Mouse (Mus musculus) embryo, embryonic 11 days (tissue): ENCODE measurements around the gene Ctps2.

Experiments used
- DNase-seq: peaks from one replicate; pipeline ENCODE4 v3.0.0-alpha.2; 2015

The Ctps2 gene

DNA sequence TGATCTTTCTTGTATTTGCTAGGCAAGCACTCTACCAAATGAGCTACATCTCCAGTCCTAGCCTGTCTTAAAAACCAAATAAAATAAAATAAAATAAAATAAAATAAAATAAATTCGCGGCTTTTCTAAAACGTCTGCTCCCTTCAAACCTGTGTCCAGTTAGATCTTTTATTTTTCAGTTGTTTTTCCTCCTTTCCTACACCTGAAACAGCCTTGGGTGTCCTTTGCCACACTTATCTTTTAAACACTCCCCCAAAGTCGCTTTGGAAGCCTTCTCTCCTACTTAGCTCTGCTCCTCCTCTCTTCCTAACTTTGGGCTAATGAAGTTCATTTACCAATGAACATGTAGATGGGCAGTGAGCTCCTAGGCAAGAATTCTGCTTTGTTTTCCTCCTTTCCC is at the start of gene Ctps2:
Gene Ctps2 (plus strand): TSS at position 301 of the 400 bp plus-strand sequence.
- no peak for DNase-seq

DNA sequence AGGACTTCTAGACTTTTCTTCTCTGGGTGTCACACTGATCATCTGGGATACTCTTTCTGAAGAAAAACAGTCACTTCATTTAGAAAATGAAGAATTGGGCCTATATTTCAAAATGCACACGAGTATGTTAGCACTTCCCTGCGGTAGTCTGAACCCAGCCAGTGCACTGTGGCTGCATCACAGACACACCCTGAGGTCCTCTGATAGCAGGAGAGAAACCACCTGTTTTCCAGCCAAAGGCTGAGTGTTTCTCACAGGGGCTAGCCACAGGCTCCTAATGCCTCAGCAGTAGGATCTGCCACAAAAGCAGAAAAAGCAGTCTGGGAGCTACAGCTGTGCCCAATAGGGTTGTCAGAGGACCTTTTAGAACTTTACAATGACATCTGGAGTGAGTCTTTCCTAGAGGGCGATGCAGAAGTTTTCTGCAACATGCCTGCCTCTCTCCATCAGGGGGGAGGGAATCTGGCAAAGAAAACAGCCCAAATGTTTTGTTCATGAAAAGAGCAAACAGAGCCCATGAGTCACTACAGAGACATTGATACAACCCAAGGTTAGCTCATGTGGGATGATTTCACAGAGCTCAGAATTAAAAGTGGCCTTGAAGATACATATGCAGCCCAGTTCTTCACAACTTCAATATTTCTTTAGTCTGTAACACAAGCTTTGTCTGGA is 32.6 kb upstream of the Ctps2 start:
- no peak for DNase-seq

DNA sequence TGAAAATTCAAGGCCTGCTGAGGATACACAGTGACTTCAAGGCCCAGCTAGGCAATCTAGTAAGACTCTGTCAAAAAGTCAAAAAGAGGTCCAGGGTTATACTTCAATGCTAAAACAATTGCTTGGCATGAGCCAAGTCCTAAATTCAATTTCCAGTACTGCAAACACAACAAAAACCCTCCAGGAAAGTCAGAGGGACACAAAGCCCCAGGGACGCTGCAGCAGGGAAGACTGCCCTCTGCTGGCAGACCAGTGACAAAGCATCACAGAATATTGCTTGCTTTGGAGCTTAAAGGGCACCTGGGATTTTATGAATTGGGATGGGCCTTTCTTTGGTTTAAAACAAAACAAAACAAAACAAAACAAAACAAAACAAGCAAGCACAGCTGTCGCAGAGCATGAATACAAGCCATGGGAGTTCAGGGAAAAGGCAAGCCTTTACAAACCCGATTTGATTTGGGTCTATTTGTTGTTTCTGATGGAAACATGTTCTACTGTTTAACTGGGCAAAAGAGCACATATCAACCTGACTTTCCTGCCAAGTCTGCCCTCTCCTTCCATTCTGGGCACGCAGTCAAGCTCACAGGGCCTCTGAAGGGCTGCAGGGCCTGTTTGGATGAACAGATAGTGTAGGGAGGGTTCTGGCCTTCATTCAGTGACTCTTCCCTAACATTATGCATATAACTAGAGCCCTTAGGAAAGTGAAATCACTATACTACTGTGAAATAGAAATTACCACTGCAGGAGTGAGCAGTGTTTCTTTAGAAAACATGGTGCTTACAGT is 29.1 kb upstream of the Ctps2 start:
- DNase-seq = peak; percentile 29

DNA sequence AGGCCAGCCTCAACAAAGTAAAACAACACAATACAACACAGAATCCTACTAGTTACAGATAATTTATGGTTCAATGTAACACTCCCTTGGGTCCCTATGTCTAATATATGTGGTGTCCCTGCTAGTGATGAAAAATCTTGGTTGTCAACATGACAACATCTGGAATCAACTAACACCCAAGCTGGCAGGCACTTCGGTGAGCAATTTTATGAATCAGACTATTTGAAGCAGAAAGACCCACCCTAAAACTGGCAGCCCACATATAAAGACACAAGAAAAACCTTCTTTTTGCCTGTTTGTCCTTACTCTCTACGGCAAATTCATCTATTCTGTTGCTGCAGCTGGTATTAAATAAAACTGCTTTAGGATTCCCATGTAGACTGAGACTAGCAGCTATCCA is 27.3 kb upstream of the Ctps2 start:
- DNase-seq = no peak

DNA sequence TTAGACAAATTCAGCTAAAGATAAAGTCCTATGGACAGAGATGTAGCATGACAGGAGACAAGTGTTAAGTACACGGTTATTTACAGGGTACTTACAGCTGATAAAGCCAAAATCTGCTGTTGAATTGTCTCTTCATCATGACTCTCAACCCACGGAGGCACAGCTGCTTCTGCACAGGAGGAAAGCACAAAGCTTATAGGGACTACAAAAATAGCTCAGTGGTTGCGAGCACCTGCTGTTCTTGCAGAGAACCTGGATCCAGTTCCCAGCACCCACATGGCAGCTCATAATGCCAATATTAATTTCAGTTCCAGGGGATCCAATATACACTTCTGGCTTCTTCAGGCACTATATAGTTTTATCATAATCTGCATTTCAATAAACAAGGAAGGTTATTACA is 22.8 kb upstream of the Ctps2 start:
- DNase-seq = no peak

DNA sequence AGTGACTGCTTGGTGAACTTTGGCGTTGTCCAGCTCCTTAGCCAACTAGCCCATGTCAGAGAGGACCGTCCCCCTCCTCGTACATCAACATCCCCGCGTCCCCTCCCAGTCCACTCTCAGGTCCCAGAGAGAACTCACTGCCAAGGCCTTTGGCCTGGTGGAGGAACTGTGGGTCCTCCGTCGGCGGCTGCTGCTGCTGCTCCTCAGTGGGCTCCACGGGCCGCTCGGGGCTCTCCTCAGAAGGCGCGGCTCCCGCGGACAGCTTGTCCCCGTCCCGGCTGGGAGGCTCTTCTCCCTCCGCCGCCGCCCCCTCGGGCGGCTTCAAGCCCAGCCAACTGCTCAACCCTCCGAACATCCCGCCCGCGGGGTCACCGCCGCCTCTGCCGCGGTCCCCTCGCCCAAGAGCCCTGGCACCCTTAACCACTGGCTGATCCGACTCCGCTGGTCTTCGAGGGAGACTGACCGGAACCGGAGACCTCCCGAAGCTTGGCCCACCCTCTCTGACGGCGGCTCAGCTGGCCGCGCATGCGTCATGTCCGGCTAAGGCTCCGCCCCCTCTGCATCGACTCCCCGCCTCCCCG is 13.0 kb upstream of the Ctps2 start, which contains the start of gene Syap1:
Gene Syap1 (minus strand): TSS at position 517 of the 581 bp plus-strand sequence.
- peak; percentile 87 for DNase-seq

DNA sequence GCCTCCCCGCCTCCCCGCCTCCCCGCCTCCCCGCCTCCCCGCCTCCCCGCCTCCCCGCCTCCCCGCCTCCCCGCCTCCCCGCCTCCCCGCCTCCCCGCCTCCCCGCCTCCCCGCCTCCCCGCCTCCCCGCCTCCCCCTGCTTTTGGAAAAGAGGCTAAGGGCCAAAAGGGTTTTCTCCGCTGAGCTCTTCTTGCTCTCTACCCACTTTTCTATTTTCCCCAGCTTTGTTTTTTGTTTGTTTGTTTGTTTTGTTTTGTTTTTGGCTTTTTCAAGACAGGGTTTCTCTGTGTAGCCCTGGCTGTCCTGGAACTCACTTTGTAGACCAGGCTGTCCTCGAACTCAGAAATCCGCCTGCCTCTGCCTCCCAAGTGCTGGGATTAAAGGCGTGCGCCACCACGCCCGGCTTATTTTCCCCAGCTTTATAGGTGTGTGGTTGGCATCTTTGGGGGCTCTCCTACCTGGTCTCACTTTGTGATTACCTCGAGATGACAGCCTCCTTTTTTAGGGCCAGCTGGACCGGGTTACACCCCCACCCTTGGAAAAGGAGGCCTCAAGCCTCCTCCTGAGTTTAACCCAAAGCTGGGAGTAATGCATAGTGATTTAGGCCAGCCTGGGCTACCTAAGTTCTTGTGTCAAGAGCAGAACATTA is 12.3 kb upstream of the Ctps2 start:
- peak; percentile 28 for DNase-seq

DNA sequence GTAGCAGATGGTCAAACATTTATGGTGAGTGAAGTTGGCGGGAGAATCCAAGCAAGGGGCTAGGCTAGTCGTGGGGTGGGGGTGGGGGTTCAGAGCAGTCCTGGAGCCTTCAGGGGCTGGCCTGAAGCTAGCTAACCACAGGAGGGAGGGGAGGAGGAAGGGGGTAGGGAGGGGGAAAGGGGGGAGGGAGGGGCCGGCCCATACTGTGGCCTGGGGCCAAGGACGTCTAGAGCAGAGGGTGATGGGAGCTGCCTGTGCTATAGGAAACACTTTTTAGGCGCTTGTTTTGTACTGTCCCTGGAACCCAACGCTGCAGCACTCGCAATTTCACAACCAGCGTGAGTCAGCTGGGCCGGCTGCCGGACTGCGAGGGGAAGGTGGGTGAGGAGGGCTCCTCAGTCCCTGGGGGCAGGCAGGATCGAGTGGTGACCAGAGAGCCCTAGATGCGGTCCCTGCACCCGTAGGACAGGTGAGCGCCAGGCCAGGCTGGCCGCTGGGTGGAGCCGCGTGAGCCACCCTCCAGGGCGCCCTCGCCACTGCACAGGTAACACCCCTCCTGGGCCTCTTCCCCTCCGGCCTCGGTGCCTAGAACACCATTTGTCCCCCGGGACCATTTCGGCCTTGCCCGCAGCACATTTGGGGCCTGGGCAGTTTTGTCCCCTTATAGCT is 467 bp downstream of the Ctps2 start:
- peak; percentile 73 for DNase-seq

DNA sequence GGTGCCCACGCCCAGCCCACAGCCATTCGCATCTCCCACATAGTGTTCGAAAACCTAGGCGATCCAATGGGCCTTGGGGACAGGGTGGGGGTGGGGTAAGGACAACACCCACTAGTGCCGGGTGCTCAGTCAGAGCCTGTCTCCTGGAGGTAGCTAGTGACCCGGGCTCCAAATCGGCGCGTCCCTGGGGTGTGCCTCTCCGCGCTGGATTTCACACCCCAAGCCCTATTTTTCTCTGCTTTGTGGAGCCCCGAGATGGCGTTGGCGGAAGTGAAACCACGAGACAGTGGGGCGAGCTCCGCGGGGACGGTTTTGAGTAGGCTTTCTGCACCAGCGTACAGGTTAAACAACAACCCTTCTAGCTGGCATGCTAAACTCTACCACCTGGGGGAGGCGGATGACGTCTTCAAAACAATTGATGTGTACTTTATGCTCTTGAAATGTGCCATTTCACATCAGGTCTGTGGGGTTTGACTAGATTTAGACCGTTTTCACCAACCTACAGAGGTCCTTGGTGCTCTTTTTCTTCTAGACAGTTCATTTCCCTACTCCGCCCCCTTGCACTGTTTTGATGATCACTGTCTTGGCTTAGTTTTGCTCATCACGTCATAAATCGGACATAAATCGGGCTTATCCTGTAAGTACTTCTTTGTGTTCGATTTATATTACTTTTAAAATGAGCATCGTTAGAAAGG is 1.1 kb downstream of the Ctps2 start:
- DNase-seq = peak; percentile 22

DNA sequence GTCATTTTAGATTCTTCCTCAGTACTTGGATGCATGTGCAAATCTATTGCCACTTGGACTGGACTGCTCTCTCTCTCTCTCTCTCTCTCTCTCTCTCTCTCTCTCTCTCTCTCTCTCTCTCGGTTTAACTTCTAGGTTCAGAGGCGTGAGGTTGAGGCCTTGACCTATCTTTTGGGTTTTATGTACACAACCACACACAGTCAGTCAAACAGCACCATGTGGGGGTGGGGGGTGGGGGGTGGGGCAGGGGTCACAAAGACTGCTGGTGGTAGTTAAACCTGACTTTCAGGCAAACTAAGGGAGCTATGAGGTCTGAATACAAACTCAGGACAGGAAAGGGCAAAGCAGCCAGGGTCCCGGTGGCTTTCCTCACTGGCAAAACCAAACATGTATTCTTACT is 6.5 kb downstream of the Ctps2 start:
- DNase-seq = no peak

DNA sequence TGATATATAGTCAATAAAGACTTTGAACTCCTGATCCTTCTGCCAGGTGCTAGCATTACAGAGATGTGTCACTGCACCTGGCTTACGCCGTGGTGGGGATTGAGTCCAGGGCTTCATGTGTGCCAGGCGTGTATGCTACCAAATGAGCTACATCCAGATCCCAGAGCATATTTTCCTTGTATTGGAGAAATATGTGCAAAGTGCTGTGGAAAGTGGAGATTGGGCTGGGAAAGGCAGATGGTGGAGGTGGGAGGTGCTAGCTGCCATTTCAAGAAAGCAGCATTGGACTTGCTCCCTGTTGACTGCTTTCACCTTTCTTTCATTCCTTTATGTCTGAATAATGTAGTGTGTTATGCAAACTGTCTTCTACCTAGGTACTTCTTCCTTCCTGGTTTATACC is 12.6 kb downstream of the Ctps2 start:
- DNase-seq = no peak

DNA sequence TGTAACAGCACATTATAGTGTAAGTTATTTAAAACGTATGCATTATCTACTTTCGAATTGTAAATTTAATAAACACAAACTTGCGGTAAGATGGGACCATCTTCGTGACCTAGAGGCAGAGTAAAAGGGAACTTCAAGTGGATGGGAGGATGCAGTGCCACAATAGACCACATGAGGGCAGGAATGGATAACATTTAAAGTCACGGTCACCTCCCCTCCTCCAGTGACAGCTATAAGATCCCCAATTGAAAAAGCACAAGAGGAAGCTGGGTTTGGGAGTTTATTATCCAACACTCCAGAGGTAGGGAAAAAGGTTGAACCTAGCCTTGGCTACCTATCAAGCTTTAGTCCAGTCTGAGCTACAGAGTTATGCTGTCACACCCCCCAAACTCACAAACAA is 14.7 kb downstream of the Ctps2 start:
- DNase-seq = peak; percentile 46

DNA sequence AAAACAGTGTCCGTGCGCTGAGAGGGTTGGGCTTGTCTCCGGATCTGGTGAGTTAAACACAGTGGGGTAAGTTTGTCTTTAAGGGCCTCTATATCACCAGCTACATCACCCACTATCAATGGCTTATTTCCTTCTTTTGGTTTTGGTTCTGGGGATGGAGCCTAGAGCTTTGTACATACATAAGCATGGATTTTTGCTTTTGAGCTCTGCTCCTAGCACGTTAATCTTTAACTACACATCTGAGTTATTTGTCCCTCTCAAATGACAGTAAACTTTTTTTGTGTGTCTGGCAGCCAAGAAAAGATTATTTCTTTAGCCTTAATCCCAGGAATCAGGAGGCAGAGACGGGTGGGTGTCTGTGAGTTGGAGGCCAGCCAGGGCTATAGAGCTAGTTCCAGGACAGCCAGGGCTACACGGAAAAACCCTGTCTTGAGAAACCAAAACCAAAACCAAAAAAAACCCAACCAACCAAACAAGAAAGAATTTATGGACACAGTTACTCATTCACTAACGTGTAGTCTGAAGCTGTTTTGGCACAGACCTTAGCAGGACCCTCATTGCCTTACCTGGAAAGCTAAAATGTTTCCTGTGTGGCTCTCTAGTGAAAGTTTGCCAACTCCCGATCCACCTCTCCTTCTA is 20.6 kb downstream of the Ctps2 start:
- DNase-seq = no peak

DNA sequence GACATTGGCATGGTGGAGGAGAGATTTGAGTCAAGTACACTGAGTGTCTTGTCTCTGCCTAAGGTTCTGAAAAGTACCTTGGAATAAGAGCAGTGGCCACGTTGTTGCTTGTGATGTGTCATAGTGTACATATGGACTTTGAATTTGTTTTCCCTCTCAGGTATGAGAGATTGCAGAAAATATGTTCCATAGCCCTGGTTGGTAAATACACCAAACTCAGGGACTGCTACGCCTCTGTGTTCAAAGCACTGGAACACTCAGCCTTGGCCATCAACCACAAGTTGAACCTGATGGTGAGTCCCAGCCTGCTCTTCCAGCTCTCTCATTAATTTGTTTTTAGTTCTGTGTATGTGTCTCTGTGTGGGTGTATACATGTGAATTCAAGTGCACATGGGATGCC is 30.4 kb downstream of the Ctps2 start:
- DNase-seq = no peak

DNA sequence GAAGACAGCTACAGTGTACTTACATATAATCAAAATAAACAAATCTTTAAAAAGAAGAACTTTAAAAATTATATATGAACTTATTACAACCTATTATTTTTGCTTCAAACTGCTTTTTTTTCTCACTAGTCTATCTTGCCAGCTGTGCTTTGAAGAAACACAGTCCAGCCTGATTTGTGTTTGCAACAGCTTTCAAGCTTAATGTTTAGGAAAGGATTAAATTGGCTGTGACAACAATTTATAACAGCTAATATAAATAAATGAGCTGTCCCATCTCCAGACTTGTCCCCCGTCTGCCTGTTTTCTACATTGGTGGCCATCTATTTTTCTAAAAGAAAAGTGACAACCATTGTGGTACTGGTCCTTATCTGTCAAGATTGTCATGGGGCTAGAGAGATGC is 41.0 kb downstream of the Ctps2 start:
- DNase-seq = no peak

DNA sequence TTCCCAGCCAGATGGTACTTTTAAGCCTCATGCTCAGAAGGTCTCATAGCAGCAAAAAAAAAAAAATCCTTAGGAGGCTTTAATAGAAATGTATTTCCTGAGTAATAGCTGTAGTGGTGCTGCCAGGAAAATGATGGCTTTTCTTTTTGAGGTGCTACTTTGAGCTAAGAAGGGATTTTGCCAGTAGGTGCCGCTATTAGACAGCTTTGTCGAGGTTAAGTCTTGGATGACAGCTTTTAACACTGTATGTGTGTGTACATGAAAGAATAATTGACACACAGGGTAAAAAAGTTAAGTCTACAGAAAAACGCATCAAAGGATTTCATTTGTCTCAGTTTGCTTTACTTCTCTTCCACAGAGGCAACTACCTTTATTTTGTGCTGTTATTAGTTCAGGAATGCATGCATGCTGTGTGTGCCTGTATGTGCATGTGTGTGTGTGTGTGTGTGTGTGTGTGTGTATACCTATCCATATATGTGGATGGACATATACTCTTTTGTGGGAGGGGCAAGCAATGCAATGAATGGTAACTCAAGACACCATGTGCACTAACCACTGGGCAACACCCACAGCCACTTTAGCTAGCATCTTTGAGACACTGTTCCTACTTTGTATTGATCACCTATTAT is 48.9 kb downstream of the Ctps2 start:
- DNase-seq = peak; percentile 49

DNA sequence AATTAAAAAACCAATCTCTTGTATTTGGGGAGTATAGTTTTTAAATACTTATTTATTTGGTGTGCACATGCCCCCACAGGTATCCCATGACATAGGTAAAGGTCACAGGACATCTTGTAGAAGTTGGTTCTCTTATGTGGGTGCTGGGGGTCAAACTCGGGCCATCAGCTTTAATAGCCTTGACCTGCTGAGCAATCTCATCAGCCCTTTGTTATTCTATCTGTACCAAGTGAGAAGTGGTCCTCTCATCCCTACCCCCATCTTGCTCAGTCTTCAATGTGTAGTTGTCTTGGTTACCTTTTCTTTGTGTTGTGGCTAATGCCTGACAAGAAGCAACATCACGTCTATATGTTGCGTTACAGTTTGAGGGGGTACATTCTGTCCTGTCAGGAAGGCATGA is 56.9 kb downstream of the Ctps2 start:
- DNase-seq = no peak

DNA sequence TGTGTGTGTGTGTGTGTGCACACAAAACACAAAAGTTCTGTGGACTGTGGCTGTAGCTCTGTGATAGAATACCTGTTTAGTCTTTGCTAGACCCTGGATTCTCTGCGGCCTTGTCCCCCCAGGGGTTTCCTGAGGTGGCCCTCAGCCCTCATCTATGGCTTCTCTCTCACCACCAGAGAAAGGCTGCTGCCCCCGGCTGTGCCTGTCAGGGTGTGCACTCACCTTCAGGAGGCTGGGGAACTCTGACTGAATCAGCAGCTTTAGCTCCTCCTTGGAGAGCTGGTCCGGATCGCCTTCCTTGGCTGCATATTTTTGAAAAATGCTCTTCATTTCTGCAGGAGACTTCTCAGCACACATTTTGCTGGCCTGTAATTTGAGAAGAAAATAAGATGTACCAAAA is 62.8 kb downstream of the Ctps2 start:
- no peak for DNase-seq

DNA sequence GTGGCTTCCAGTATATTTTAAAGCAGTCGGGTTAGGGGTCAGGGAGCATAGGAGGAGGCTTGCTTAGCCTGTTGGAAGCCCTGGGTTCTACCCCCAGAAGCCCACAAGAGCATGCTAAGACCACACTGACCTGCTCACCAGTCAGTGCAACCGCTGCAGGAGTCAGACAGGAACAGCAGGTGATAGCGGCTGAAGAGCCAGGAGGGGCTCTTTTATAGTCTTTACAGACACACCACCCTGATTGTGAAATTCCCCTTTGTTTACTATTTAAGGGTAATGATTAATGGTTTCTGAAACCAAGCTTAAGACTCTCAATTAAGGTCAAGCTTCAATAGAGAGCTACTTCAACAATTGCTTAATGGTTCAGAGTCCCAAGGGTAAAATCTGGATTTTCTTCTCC is 63.3 kb downstream of the Ctps2 start, which contains the start of gene S100g:
Gene S100g (minus strand): TSS at position 217 of the 400 bp plus-strand sequence.
- no peak for DNase-seq

DNA sequence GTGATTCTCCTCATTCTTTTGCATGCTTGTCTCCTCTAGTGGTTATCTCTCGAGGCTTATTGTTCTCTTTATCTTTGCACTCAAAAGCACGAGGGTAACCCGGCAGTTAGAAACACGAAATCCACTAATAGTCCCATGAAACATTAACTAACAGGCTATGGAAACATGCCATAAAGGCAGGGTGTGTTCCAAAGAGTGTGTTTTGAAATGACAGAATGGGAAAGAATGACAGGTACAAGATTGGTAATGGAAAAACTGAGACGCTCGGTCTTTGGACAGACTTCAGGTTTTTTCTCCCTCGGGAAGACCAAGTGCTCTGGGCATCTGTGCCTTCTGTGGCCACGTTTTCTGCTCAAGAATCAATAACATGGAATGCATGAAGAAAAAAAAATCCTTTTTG is 66.4 kb downstream of the Ctps2 start:
- DNase-seq = no peak

DNA sequence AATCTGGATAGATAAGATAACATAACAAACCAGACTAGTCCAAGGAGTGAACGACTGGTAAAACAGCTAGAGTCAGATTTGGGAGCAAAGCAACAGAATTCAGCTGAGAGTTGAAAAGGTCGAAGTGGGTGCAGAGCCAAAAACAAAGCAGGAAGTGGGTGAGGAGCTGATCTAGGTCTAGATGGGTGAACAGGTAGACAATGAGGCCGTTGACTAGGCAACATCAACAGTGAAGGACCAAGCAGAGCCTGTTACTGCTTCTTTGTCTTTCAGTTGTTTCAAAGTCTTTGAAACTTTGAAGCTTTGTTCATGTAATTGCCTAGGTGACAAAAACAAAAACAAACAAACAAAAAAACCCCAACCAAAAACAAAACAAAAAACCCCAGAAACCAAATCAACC is 75.2 kb downstream of the Ctps2 start:
- no peak for DNase-seq
